Mouse (Mus musculus) olfactory bulb, adult 2 months (tissue): ENCODE measurements at regions not wholly inside any gene's neighbourhood (a gene's known extent, or its start where the extent isn't known, plus 50 kb on each side); places are given as distances from the start of the nearest gene placed in this dataset.

ENCODE experiments used
- CTCF ChIP-seq: fragments of 200-500 bp; IDR thresholded peaks from 2 replicates; pipeline ENCODE4 v1.5.1; 2012; ENCODE audit warnings: low read depth, mild to moderate bottlenecking, low read length, moderate library complexity; ENCODE audit not compliant: insufficient read depth
- POLR2A ChIP-seq: fragments of 200-500 bp; IDR thresholded peaks from 2 replicates; pipeline ENCODE4 v1.6.1; 2012; ENCODE audit warnings: mild to moderate bottlenecking, low read depth, low read length, moderate library complexity; ENCODE audit not compliant: insufficient read depth

GRCm38 (mm10) chr17:9870237-9870636 is 200.7 kb upstream of the Pabpc6 start:
- TF ChIP-seq POLR2A: no peak
- TF ChIP-seq CTCF: no peak
